Mouse (Mus musculus) liver, adult 2 months (tissue): ENCODE measurements at regions not wholly inside any gene's neighbourhood (a gene's known extent, or its start where the extent isn't known, plus 50 kb on each side); places are given as distances from the start of the nearest gene placed in this dataset.

Source experiments
- CTCF ChIP-seq: fragments of 200-500 bp; IDR thresholded peaks from 2 replicates; pipeline ENCODE4 v1.5.1; 2011; ENCODE audit warnings: low read depth, low read length, control low read depth
- POLR2A ChIP-seq: fragments of 200-500 bp; IDR thresholded peaks from 2 replicates; pipeline ENCODE4 v1.6.1; 2011; ENCODE audit warnings: low read length, control low read depth; ENCODE audit not compliant: insufficient read depth; ENCODE audit errors: extremely low read depth

GRCm38 (mm10) chr4:74586400-74586799 lies 344.1 kb downstream of the Kdm4c start:
- TF ChIP-seq CTCF (no peak), POLR2A (no peak)
